Mouse (Mus musculus) lung, postnatal 0 days (tissue): ENCODE results near the gene Med26. TPM values are rescaled to one million over a fixed set of nuclear protein-coding genes. Genes with fewer than 3 reads are reported as not detected.
A peak's percentile ranks its signal among the peaks of the same experiment; 100 is the strongest.

ENCODE experiments used
- ATAC-seq: fragments of 200-750 bp; cut with Nextera tagmentation; 2 replicates; pipeline ENCODE4 v1.8.0; 2017; ENCODE audit warnings: moderate library complexity
- DNase-seq: peaks from one replicate; pipeline ENCODE4 v3.0.0-alpha.2; 2016; ENCODE audit warnings: low spot score
- H3K27ac ChIP-seq: fragments of 300-500 bp; sonication (generic); 2 replicates; pipeline ENCODE4 v1.5.1; 2014; ENCODE audit warnings: antibody characterized with exemption, mild to moderate bottlenecking, low read length, mixed read lengths
- H3K27me3 ChIP-seq: fragments of 300-500 bp; sonication (generic); replicated peaks from 2 replicates; pipeline ENCODE4 v1.6.1; 2014; ENCODE audit warnings: low read length, mixed read lengths; ENCODE audit not compliant: insufficient read depth
- H3K36me3 ChIP-seq: fragments of 300-500 bp; sonication (generic); 2 replicates; pipeline ENCODE4 v1.6.1; 2014; ENCODE audit warnings: low read length, mixed read lengths; ENCODE audit not compliant: insufficient read depth
- H3K4me1 ChIP-seq: fragments of 300-500 bp; sonication (generic); 2 replicates; pipeline ENCODE4 v1.6.1; 2014; ENCODE audit warnings: antibody characterized with exemption, low read depth, low read length, mixed read lengths; ENCODE audit not compliant: insufficient read depth
- H3K4me2 ChIP-seq: fragments of 300-500 bp; sonication (generic); replicated peaks from 2 replicates; pipeline ENCODE4 v1.6.1; 2014; ENCODE audit warnings: low read depth, mild to moderate bottlenecking, low read length, moderate library complexity, mixed read lengths
- H3K4me3 ChIP-seq: fragments of 300-500 bp; sonication (generic); 2 replicates; pipeline ENCODE4 v1.5.1; 2014; ENCODE audit warnings: low read depth, low read length
- H3K9ac ChIP-seq: fragments of 300-500 bp; sonication (generic); replicated peaks from 2 replicates; pipeline ENCODE4 v1.6.1; 2014; ENCODE audit warnings: low read depth, mild to moderate bottlenecking
- H3K9me3 ChIP-seq: fragments of 300-500 bp; sonication (generic); 2 replicates; pipeline ENCODE4 v1.6.1; 2016; ENCODE audit warnings: low read length, mixed read lengths
- CTCF ChIP-seq: IDR thresholded peaks from 2 replicates; pipeline ENCODE4 v1.5.1; 2016; ENCODE audit warnings: antibody characterized with exemption, mild to moderate bottlenecking
- EP300 ChIP-seq: IDR thresholded peaks from 2 replicates; pipeline ENCODE4 v1.6.1; 2016; ENCODE audit warnings: antibody characterized with exemption, mild to moderate bottlenecking, control low read depth
- WGBS: fragments of 180-500 bp; shearing (Covaris S2); extraction: QIAGEN DNeasy Blood & Tissue Kit; methylation state at CpG from one replicate; pipeline ENCODE4 v1.1.7; 2014; 5-methylcytosine and 5-hydroxymethylcytosine counted together
- polyA plus RNA-seq: library from polyadenylated mRNA; unstranded; fragments of >200 nt; fragmentation: Nextera tagmentation; extraction: Ambion mirVana; gene quantifications from 2 replicates; pipeline ENCODE4 v1.2.1, GENCODE M21; 2015

Med26 gene
- polyA plus RNA-seq, 1 experiment from 2014 or later, result 9.6 TPM

- H3K4me1 ChIP-seq, result no peaks in the 10 kb centered on the region; the same call in 1 of the 2 replicates
- H3K4me2 ChIP-seq, result no peak overlapping the region
- ATAC-seq (no peak), DNase-seq (no peak)
- H3K9ac ChIP-seq, result no peak overlapping the region
- TF ChIP-seq EP300 (no peak), CTCF (0 out of 2 replicates have a peak, but pooled peaks have one; percentile 12)
- H3K27ac ChIP-seq, result no peak overlapping the region
- no peak overlapping the region for H3K4me3 ChIP-seq
- no peaks in the 10 kb centered on the region for H3K9me3 ChIP-seq
- H3K36me3 ChIP-seq, result no peaks in the 10 kb centered on the region
- no peaks in the 10 kb centered on the region for H3K27me3 ChIP-seq
Measured at GRCm38 (mm10) chr8:72504637-72505314, 43.3 kb downstream of the Med26 start.

- Histone ChIP-seq H3K4me3 (no peak overlapping the region), H3K9ac (no peak overlapping the region), H3K9me3 (no peaks in the 10 kb centered on the region), H3K4me2 (no peak overlapping the region), H3K27me3 (no peaks in the 10 kb centered on the region), H3K4me1 (no peaks in the 10 kb centered on the region; the same call in 1 of the 2 replicates), H3K27ac (no peak overlapping the region), H3K36me3 (no peaks in the 10 kb centered on the region)
- DNase-seq, result no peak
- ATAC-seq, result no peak
- no peak for TF ChIP-seq CTCF
- no peak for TF ChIP-seq EP300
Measured at GRCm38 (mm10) chr8:72504137-72504536, 43.9 kb downstream of the Med26 start.

GRCm38 (mm10) chr8:72500521-72500931 is 47.5 kb downstream of the Med26 start:
- no peak overlapping the region for H3K9ac ChIP-seq
- H3K27me3 ChIP-seq, result no peaks in the 10 kb centered on the region
- no peak overlapping the region for H3K27ac ChIP-seq
- no peaks in the 10 kb centered on the region for H3K9me3 ChIP-seq
- DNase-seq (no peak), ATAC-seq (no peak)
- H3K4me3 ChIP-seq, result no peak overlapping the region
- no peaks in the 10 kb centered on the region for H3K4me1 ChIP-seq
- TF ChIP-seq EP300 (no peak), CTCF (no peak)
- 92% methylated on average over 1 of the region's 1 CpGs for WGBS
- no peak overlapping the region for H3K4me2 ChIP-seq
- peaks cover 15% of the 10 kb centered on the region for H3K36me3 ChIP-seq

GRCm38 (mm10) chr8:72499521-72500284 is 48.4 kb downstream of the Med26 start:
- Histone ChIP-seq H3K9me3 (no peaks in the 10 kb centered on the region), H3K4me1 (no peaks in the 10 kb centered on the region), H3K9ac (no peak overlapping the region), H3K36me3 (peaks cover 21% of the 10 kb centered on the region), H3K4me2 (no peak overlapping the region), H3K27me3 (no peaks in the 10 kb centered on the region), H3K27ac (no peak overlapping the region), H3K4me3 (no peak overlapping the region)
- TF ChIP-seq CTCF, result no peak
- no peak for TF ChIP-seq EP300
- no peak for ATAC-seq
- WGBS, result 82% methylated on average over 2 of the region's 2 CpGs
- no peak for DNase-seq

- DNase-seq (no peak), ATAC-seq (no peak)
- Histone ChIP-seq H3K4me3 (no peak overlapping the region), H3K27ac (no peak overlapping the region), H3K9ac (no peak overlapping the region), H3K4me1 (no peaks in the 10 kb centered on the region), H3K27me3 (no peaks in the 10 kb centered on the region), H3K36me3 (peaks cover 21% of the 10 kb centered on the region), H3K9me3 (no peaks in the 10 kb centered on the region), H3K4me2 (no peak overlapping the region)
- no peak for TF ChIP-seq CTCF
- no peak for TF ChIP-seq EP300
- WGBS, result 77% methylated on average over 4 of the region's 4 CpGs
Measured at GRCm38 (mm10) chr8:72498527-72498926, 49.5 kb downstream of the Med26 start.

GRCm38 (mm10) chr8:72497911-72498310 is 50.2 kb downstream of the Med26 start:
- WGBS, result 77% methylated on average over 1 of the region's 1 CpGs
- Histone ChIP-seq H3K4me1 (no peaks in the 10 kb centered on the region; the same call in 1 of the 2 replicates), H3K9me3 (no peaks in the 10 kb centered on the region), H3K4me3 (no peak overlapping the region), H3K9ac (no peak overlapping the region), H3K36me3 (peaks cover 21% of the 10 kb centered on the region), H3K4me2 (no peak overlapping the region), H3K27ac (no peak overlapping the region), H3K27me3 (no peaks in the 10 kb centered on the region)
- DNase-seq, result no peak
- TF ChIP-seq CTCF (no peak), EP300 (no peak)
- no peak for ATAC-seq
